Mouse (Mus musculus) lung, postnatal 0 days (tissue): Measurements from ENCODE around the gene Tmprss13.

Experiments
- CTCF ChIP-seq: IDR thresholded peaks from 2 replicates; pipeline ENCODE4 v1.5.1; 2016; ENCODE audit warnings: antibody characterized with exemption, mild to moderate bottlenecking
- EP300 ChIP-seq: IDR thresholded peaks from 2 replicates; pipeline ENCODE4 v1.6.1; 2016; ENCODE audit warnings: antibody characterized with exemption, mild to moderate bottlenecking, control low read depth

DNA sequence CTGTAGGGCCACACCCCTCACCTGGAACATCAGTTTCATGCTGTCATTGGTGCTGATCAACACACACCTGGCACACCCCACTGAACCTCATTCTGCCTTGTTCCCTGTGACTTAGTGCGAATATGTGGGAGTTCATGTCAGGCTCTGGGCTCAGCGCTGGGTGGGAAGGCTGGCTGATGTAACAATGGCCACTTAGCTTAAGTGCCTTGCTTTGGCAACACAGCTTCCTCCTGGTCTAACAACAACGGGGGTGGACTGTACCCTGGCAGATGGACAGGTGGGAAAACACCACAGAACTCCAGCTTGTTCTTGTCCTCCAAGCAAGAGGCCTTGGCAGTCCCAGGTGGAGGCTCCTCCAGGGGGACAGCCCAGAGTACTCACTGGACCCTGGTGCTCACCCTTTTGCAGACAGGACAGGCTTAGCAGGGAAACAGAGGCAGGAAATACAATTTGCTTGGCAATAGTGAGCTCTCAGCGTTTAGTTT lies 3.1 kb downstream of the Tmprss13 start:
- TF ChIP-seq EP300 (no peak), CTCF (no peak)
